Mouse (Mus musculus): ENCODE measurements around the gene Slc25a44.
"Not testable (repeated sequence)": the region's sequence is repeated elsewhere in the genome, so short reads cannot be mapped to it uniquely, and the experiment has no call there.

The Slc25a44 gene

GRCm38 (mm10) chr3:88450379-88451131 is 25.6 kb upstream of the Slc25a44 start:
- DNase-seq (ENCODE audit: low read depth, low spot score), result no peak

- no peak for DNase-seq (ENCODE audit: low read depth, low spot score)
Measured at GRCm38 (mm10) chr3:88449395-88450023, 24.6 kb upstream of the Slc25a44 start.

GRCm38 (mm10) chr3:88448443-88448842 is 23.5 kb upstream of the Slc25a44 start:
- no peak for DNase-seq (ENCODE audit: low read depth, low spot score)

- no peak for DNase-seq (ENCODE audit: low read depth, low spot score)
Measured at GRCm38 (mm10) chr3:88447676-88448183, 22.8 kb upstream of the Slc25a44 start.

- no peak for DNase-seq (ENCODE audit: low read depth, low spot score)
Measured at GRCm38 (mm10) chr3:88446471-88447123, 21.7 kb upstream of the Slc25a44 start.

GRCm38 (mm10) chr3:88442888-88443287 is 17.9 kb upstream of the Slc25a44 start:
- DNase-seq (ENCODE audit: low read depth, low spot score), result no peak

- DNase-seq (ENCODE audit: low read depth, low spot score), result no peak
Measured at GRCm38 (mm10) chr3:88442488-88442887, 17.5 kb upstream of the Slc25a44 start.

- DNase-seq (ENCODE audit: low read depth, low spot score), result peak; percentile 79
Measured at GRCm38 (mm10) chr3:88440500-88441381, 15.8 kb upstream of the Slc25a44 start.

- DNase-seq (ENCODE audit: low read depth, low spot score), result no peak
Measured at GRCm38 (mm10) chr3:88439582-88439981, 14.6 kb upstream of the Slc25a44 start.

GRCm38 (mm10) chr3:88437454-88437853 is 12.5 kb upstream of the Slc25a44 start:
- no peak for DNase-seq (ENCODE audit: low read depth, low spot score)

GRCm38 (mm10) chr3:88436395-88437201 is 11.7 kb upstream of the Slc25a44 start:
- no peak for DNase-seq (ENCODE audit: low read depth, low spot score)

- no peak for DNase-seq (ENCODE audit: low read depth, low spot score)
Measured at GRCm38 (mm10) chr3:88435515-88435914, 10.6 kb upstream of the Slc25a44 start.

- DNase-seq (ENCODE audit: low read depth, low spot score), result not testable (repeated sequence)
Measured at GRCm38 (mm10) chr3:88428639-88429038, 3.7 kb upstream of the Slc25a44 start.

GRCm38 (mm10) chr3:88427342-88427905 is 2.5 kb upstream of the Slc25a44 start:
- no peak for DNase-seq (ENCODE audit: low read depth, low spot score)

GRCm38 (mm10) chr3:88425708-88426420 is 925 bp upstream of the Slc25a44 start:
- DNase-seq (ENCODE audit: low read depth, low spot score), result no peak

- DNase-seq (ENCODE audit: low read depth, low spot score), result no peak
Measured at GRCm38 (mm10) chr3:88425330-88425689, 371 bp upstream of the Slc25a44 start.

- no peak for DNase-seq (ENCODE audit: low read depth, low spot score)
Measured at GRCm38 (mm10) chr3:88422020-88422720, 2.8 kb downstream of the Slc25a44 start.

- DNase-seq (ENCODE audit: low read depth, low spot score), result no peak
Measured at GRCm38 (mm10) chr3:88420771-88421170, 4.2 kb downstream of the Slc25a44 start.

- no peak for DNase-seq (ENCODE audit: low read depth, low spot score)
Measured at GRCm38 (mm10) chr3:88418016-88418415, 6.9 kb downstream of the Slc25a44 start.
